Mouse (Mus musculus): ENCODE results near the gene Gm11437. TPM values are rescaled to one million over a fixed set of nuclear protein-coding genes. Genes with fewer than 3 reads are reported as not detected.

Gene Gm11437
- not detected in 2 replicates for total RNA-seq (2014; fragmentation: Nextera tagmentation)
- not detected in 2 replicates for total RNA-seq (2017)
- not detected in 2 replicates for polyA plus RNA-seq (2012)

DNA sequence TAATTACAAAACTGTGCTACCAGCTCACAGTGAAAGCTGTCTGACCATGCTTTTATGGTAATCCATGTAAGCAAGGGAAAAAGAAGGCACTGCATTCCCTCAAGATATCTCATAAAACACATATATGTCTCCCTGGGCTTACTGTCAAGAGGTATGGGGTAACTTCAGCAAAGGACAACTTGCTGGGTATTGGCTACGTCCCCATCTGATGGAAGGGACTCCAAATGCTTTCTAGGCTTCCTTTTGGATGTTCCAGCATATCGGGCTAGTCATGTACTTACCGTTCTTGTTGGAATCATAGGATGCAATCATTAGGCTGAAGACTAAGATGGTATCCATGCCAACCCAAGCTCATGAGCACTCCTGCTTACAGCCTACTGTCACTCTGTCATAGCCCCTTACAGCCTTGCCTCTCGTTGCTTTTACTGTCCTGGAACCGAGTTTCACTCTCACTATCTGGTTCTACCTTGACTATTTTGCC is at the start of gene Gm11437:
Gm11437 (minus strand) TSS at position 431 of the 481 bp plus-strand sequence.
- Histone ChIP-seq H3K27me3 (ENCODE audit: insufficient read depth, low read length) (peaks cover 18% of the 10 kb centered on the region), H3K36me3 (replicated peaks) (no peaks in the 10 kb centered on the region), H3K9me3 (replicated peaks) (no peaks in the 10 kb centered on the region), H3K4me3 (ENCODE audit: low read depth, low read length) (no peak within 1 kb of the TSS), H3K4me1 (ENCODE audit: insufficient read depth, low read depth, low read length) (peaks cover 3% of the 10 kb centered on the region; the same call in 1 of the 2 replicates)
- DNase-seq (ENCODE audit: low spot score): no peak
- TF ChIP-seq TAL1 (conservative IDR thresholded peaks at IDR 0.05; ENCODE audit: low read depth, low read length): no peak
- no peak for TF ChIP-seq POLR2AphosphoS5 (IDR thresholded peaks at IDR 0.05; ENCODE audit: insufficient replicate concordance, low read depth, low read length)
- no peak for TF ChIP-seq CTCF (IDR thresholded peaks at IDR 0.05; ENCODE audit: low read depth, low read length)
- TF ChIP-seq GATA2 (IDR thresholded peaks at IDR 0.05; ENCODE audit: borderline replicate concordance, low read depth, low read length): no peak
- TF ChIP-seq GATA1 (IDR thresholded peaks at IDR 0.05; ENCODE audit: borderline replicate concordance, low read length): no peak
- ATAC-seq (ENCODE audit: extremely low read depth, insufficient number of reproducible peaks, low FRiP score, poor library complexity, severe bottlenecking): no peak

DNA sequence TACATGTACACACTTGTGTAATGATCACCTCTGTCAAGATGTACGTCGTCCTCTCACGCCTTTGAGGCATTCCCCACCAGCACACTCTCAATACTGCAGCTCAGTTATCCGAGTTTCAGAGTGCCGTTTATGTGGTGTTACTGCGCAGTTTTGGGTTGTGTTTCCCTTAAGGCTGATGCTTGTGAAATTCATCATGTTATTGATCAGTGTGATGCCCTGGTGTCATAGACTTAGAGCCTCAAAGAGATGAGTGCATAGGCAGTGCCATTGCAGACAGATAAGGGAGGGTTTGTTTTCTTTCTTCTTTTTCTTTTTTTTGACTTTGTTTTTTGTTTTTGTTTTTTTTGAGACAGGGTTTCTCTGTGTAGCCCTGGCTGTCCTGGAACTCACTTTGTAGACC is 43.6 kb upstream of the Gm11437 start:
- no peak overlapping the region for H3K4me3 ChIP-seq (ENCODE audit: low read depth, low read length)
- no peaks in the 10 kb centered on the region for H3K4me1 ChIP-seq (ENCODE audit: insufficient read depth, low read depth, low read length)
- ATAC-seq (ENCODE audit: extremely low read depth, insufficient number of reproducible peaks, low FRiP score, poor library complexity, severe bottlenecking) (no peak), DNase-seq (ENCODE audit: low spot score) (no peak)
- TF ChIP-seq POLR2AphosphoS5 (IDR thresholded peaks at IDR 0.05; ENCODE audit: insufficient replicate concordance, low read depth, low read length) (no peak), GATA2 (IDR thresholded peaks at IDR 0.05; ENCODE audit: borderline replicate concordance, low read depth, low read length) (no peak), GATA1 (IDR thresholded peaks at IDR 0.05; ENCODE audit: borderline replicate concordance, low read length) (no peak), TAL1 (conservative IDR thresholded peaks at IDR 0.05; ENCODE audit: low read depth, low read length) (no peak), CTCF (IDR thresholded peaks at IDR 0.05; ENCODE audit: low read depth, low read length) (no peak)
- no peaks in the 10 kb centered on the region for H3K27me3 ChIP-seq (ENCODE audit: insufficient read depth, low read length)
- peaks cover 49% of the 10 kb centered on the region for H3K36me3 ChIP-seq (replicated peaks)
- H3K9me3 ChIP-seq (replicated peaks): no peaks in the 10 kb centered on the region

DNA sequence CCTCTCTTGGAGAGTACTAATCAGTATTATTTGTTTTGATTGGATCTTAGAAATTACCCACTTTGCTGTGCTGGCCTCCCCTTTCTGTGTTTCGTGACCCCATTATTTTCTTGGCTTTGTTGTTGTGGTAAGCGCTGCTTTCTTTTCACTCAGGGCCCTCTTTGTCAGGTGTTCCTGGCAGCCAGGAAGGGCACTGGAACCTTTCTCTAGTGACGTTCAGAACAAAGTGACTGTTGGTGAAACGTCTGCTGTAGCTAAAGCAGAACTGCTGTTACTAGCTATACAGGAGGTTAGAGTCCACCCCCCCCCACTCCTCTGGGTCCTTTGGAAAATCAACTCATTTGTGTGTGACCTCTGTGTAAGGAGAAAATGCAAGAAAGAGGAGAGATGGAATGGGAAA is 38.5 kb upstream of the Gm11437 start:
- no peak for TF ChIP-seq TAL1 (conservative IDR thresholded peaks at IDR 0.05; ENCODE audit: low read depth, low read length)
- no peak for TF ChIP-seq CTCF (IDR thresholded peaks at IDR 0.05; ENCODE audit: low read depth, low read length)
- TF ChIP-seq GATA2 (IDR thresholded peaks at IDR 0.05; ENCODE audit: borderline replicate concordance, low read depth, low read length): no peak
- TF ChIP-seq POLR2AphosphoS5 (IDR thresholded peaks at IDR 0.05; ENCODE audit: insufficient replicate concordance, low read depth, low read length): no peak
- TF ChIP-seq GATA1 (IDR thresholded peaks at IDR 0.05; ENCODE audit: borderline replicate concordance, low read length): no peak
- no peak overlapping the region for H3K4me3 ChIP-seq (ENCODE audit: low read depth, low read length)
- H3K4me1 ChIP-seq (ENCODE audit: insufficient read depth, low read depth, low read length): no peaks in the 10 kb centered on the region
- no peaks in the 10 kb centered on the region for H3K9me3 ChIP-seq (replicated peaks)
- H3K36me3 ChIP-seq (replicated peaks): peaks cover 50% of the 10 kb centered on the region
- no peak for DNase-seq (ENCODE audit: low spot score)
- no peaks in the 10 kb centered on the region for H3K27me3 ChIP-seq (ENCODE audit: insufficient read depth, low read length)
- ATAC-seq (ENCODE audit: extremely low read depth, insufficient number of reproducible peaks, low FRiP score, poor library complexity, severe bottlenecking): no peak

DNA sequence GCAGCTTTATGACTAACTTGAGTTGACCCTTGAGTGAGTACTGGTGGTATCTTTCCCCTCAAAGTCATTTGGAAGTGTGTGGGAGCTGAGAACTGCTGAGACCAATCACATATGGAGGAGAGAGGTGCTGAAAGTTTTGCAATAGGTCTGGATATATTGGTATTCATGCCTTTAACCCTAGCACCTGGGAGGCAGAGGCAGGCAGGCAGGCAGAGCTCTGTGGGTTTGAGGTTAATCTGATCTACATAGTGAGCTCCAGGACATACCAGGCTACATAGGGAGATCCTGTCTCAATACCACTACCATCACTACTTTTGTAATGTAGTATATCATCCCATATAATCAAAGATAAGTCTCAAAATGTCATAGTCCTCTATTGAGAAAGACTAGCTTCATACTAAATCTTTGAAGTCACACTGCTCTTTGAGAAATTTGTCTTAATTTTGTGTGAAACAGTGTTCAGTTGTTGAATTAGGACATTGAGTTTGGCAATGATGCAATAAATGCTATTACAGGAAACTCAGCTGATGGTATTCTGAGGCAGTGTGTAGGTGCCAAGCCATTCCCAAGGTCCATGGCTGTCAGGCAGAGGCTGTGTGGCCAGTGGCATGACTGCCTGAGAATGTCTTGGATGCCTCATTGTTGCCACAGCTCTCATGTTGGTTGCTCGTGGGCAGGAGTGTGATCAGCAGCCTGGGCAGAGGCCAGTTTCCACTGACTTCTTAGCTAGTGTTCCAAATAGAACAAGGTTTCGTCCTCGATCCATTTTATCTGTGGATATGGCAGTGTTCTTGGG is 30.5 kb upstream of the Gm11437 start:
- no peak for DNase-seq (ENCODE audit: low spot score)
- Histone ChIP-seq H3K9me3 (replicated peaks) (no peaks in the 10 kb centered on the region), H3K4me3 (ENCODE audit: low read depth, low read length) (no peak overlapping the region), H3K36me3 (replicated peaks) (peaks cover 46% of the 10 kb centered on the region), H3K27me3 (ENCODE audit: insufficient read depth, low read length) (no peaks in the 10 kb centered on the region), H3K4me1 (ENCODE audit: insufficient read depth, low read depth, low read length) (no peaks in the 10 kb centered on the region; the same call in 1 of the 2 replicates)
- TF ChIP-seq GATA1 (IDR thresholded peaks at IDR 0.05; ENCODE audit: borderline replicate concordance, low read length) (no peak), GATA2 (IDR thresholded peaks at IDR 0.05; ENCODE audit: borderline replicate concordance, low read depth, low read length) (no peak), TAL1 (conservative IDR thresholded peaks at IDR 0.05; ENCODE audit: low read depth, low read length) (no peak), CTCF (IDR thresholded peaks at IDR 0.05; ENCODE audit: low read depth, low read length) (no peak)
- ATAC-seq (ENCODE audit: extremely low read depth, insufficient number of reproducible peaks, low FRiP score, poor library complexity, severe bottlenecking): no peak

DNA sequence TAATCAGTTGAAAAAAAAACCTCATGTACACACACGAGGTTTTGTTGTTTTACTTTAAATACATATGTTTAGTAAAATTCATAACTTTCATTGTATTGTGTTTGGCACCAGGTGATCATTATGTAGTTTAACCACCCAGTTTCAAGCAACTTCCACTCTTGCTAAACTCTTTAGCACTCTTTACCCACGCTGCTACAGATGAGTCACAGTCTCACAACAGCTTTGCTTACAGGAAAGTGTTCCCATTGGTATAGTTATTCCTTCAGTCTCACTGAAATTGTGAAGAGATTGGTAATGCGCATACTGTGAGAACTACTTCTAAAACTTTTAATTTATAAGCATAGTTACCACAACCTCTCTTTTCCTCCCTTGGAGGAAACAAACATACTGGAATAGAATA is 27.5 kb upstream of the Gm11437 start:
- TF ChIP-seq TAL1 (conservative IDR thresholded peaks at IDR 0.05; ENCODE audit: low read depth, low read length): no peak
- no peak for TF ChIP-seq GATA1 (IDR thresholded peaks at IDR 0.05; ENCODE audit: borderline replicate concordance, low read length)
- no peak for TF ChIP-seq GATA2 (IDR thresholded peaks at IDR 0.05; ENCODE audit: borderline replicate concordance, low read depth, low read length)
- no peak for TF ChIP-seq CTCF (IDR thresholded peaks at IDR 0.05; ENCODE audit: low read depth, low read length)
- DNase-seq (ENCODE audit: low spot score) (no peak), ATAC-seq (ENCODE audit: extremely low read depth, insufficient number of reproducible peaks, low FRiP score, poor library complexity, severe bottlenecking) (no peak)
- Histone ChIP-seq H3K36me3 (replicated peaks) (peaks cover 39% of the 10 kb centered on the region), H3K4me3 (ENCODE audit: low read depth, low read length) (no peak overlapping the region), H3K4me1 (ENCODE audit: insufficient read depth, low read depth, low read length) (peaks cover 3% of the 10 kb centered on the region; the same call in 1 of the 2 replicates), H3K27me3 (ENCODE audit: insufficient read depth, low read length) (no peaks in the 10 kb centered on the region), H3K9me3 (replicated peaks) (no peaks in the 10 kb centered on the region)

DNA sequence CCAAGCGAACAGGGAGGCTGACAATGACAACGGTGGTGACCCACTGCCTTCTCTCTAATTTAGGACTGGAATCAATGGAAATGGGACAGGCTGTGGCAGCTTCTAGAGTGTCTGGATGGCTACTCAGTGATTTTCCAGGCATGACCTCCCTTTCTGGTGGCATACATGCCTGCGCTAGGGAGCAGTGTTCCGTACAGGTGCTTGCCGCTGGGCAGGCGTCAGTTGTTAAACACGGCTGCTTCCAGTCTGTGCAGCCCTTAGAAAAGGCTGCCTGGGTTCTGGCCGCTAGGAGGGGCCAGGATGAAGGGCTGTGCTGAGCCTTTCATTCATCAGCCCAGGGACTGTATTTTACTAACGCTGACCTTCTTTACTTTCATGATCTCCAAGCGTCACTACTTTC is 26.0 kb upstream of the Gm11437 start:
- H3K9me3 ChIP-seq (replicated peaks): no peaks in the 10 kb centered on the region
- no peak for TF ChIP-seq GATA1 (IDR thresholded peaks at IDR 0.05; ENCODE audit: borderline replicate concordance, low read length)
- TF ChIP-seq TAL1 (conservative IDR thresholded peaks at IDR 0.05; ENCODE audit: low read depth, low read length): no peak
- no peak for TF ChIP-seq GATA2 (IDR thresholded peaks at IDR 0.05; ENCODE audit: borderline replicate concordance, low read depth, low read length)
- no peak for TF ChIP-seq POLR2AphosphoS5 (IDR thresholded peaks at IDR 0.05; ENCODE audit: insufficient replicate concordance, low read depth, low read length)
- no peak for TF ChIP-seq CTCF (IDR thresholded peaks at IDR 0.05; ENCODE audit: low read depth, low read length)
- ATAC-seq (ENCODE audit: extremely low read depth, insufficient number of reproducible peaks, low FRiP score, poor library complexity, severe bottlenecking): no peak
- no peak overlapping the region for H3K4me3 ChIP-seq (ENCODE audit: low read depth, low read length)
- peaks cover 39% of the 10 kb centered on the region for H3K36me3 ChIP-seq (replicated peaks)
- H3K4me1 ChIP-seq (ENCODE audit: insufficient read depth, low read depth, low read length): peaks cover 3% of the 10 kb centered on the region; the same call in 1 of the 2 replicates
- DNase-seq (ENCODE audit: low spot score): no peak
- H3K27me3 ChIP-seq (ENCODE audit: insufficient read depth, low read length): no peaks in the 10 kb centered on the region

Data from G1E (cell line).